ENCODE assay signal across 8 mouse cellular contexts in the genomic region with DNA sequence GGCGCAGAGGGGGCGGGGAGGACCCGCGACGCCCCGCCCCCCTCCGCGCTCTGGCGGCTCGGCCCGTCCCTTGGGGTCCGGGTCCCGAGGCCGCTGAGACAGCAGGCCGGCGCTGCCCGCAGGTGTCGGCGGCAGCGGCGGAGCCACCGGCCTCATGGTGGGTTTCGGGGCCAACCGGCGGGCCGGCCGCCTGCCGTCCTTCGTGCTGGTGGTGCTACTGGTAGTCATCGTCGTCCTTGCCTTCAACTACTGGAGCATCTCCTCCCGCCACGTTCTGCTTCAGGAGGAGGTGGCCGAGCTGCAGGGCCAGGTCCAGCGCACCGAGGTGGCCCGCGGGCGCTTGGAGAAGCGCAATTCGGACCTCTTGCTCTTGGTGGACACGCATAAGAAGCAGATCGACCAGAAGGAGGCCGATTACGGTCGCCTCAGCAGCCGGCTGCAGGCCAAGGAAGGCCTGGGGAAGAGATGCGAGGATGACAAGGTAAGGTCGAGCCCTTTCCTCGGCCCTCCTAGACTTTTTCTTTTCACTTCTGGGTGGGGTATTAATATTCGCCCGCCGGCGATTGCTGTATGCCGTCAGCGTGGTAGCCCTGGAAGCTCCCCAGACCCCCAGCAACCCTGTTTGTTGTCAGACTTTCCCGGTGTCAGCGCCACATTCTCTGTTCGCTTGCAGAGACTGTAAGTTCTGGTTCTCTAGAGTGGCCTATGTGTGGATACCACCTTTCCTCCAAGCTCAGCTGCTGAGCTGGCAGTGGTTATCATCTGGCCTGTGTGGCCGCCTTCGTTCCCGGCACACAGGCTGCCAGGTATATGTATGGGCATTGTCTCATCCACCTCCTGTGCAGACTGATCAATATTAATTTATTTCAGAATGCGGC. TPM values are rescaled to one million over a fixed set of nuclear protein-coding genes. Genes with fewer than 3 reads are reported as not detected.
DNase-seq lines count a peak whose midpoint lies in the region; ATAC-seq lines count a peak whose summit lies in the region.

No protein-coding gene starts in this region.

- peak overlapping the region; percentile 79 for H3K4me3 ChIP-seq in erythroblast, embryonic 14.5 days (replicated peaks)
- peak overlapping the region; percentile 57 for H3K4me3 ChIP-seq in forebrain, embryonic 16.5 days (replicated peaks; ENCODE audit: low read length)
- peak overlapping the region; percentile 89 for H3K4me3 ChIP-seq in intestine, embryonic 15.5 days (replicated peaks)
- H3K4me3 ChIP-seq in liver, embryonic 15.5 days (replicated peaks): peak overlapping the region; percentile 69

- no peak for ATAC-seq in erythroblast, adult 5-6 weeks (replicated peaks; ENCODE audit: low FRiP score, poor library complexity, severe bottlenecking)
- no peak for ATAC-seq in forebrain, embryonic 16.5 days
- ATAC-seq in intestine, embryonic 15.5 days: peak; percentile 26
- ATAC-seq in liver, embryonic 15.5 days (ENCODE audit: insufficient read depth): peak; percentile 40

- peaks cover 27% of the 10 kb centered on the region for H3K27me3 ChIP-seq in erythroblast, embryonic 14.5 days (ENCODE audit: control insufficient read depth)
- H3K27me3 ChIP-seq in forebrain, embryonic 16.5 days (replicated peaks; ENCODE audit: control insufficient read depth, insufficient read depth, low read length): no peaks in the 10 kb centered on the region
- H3K27me3 ChIP-seq in intestine, embryonic 15.5 days (replicated peaks): no peaks in the 10 kb centered on the region
- H3K27me3 ChIP-seq in liver, embryonic 15.5 days: peaks cover 33% of the 10 kb centered on the region
- no peaks in the 10 kb centered on the region for H3K27me3 ChIP-seq in splenic B cell, adult 2 months (ENCODE audit: control insufficient read depth, insufficient read depth, low read length, poor library complexity, severe bottlenecking)

- peak overlapping the region; percentile 93 for H3K4me2 ChIP-seq in forebrain, embryonic 16.5 days (ENCODE audit: low read length)
- H3K4me2 ChIP-seq in intestine, embryonic 15.5 days (replicated peaks): peak overlapping the region; percentile 82
- H3K4me2 ChIP-seq in liver, embryonic 15.5 days: peak overlapping the region; percentile 96

- peak overlapping the region; percentile 70 for H3K9ac ChIP-seq in forebrain, embryonic 16.5 days (replicated peaks; ENCODE audit: low read depth, low read length)
- H3K9ac ChIP-seq in intestine, embryonic 15.5 days: peak overlapping the region; percentile 81
- peak overlapping the region; percentile 61 for H3K9ac ChIP-seq in liver, embryonic 15.5 days

- peaks cover 17% of the 10 kb centered on the region for H3K4me1 ChIP-seq in erythroblast, embryonic 14.5 days (ENCODE audit: control insufficient read depth)
- H3K4me1 ChIP-seq in forebrain, embryonic 16.5 days (replicated peaks; ENCODE audit: control insufficient read depth, insufficient read depth, low read length): peaks cover 14% of the 10 kb centered on the region
- H3K4me1 ChIP-seq in intestine, embryonic 15.5 days (replicated peaks): 0 out of 2 replicates have a peak, but pooled peaks cover 8% of the 10 kb centered on the region
- peaks cover 25% of the 10 kb centered on the region for H3K4me1 ChIP-seq in liver, embryonic 15.5 days (replicated peaks)

- peak overlapping the region; percentile 68 for H3K27ac ChIP-seq in forebrain, embryonic 16.5 days (ENCODE audit: low read length)
- H3K27ac ChIP-seq in intestine, embryonic 15.5 days: peak overlapping the region; percentile 78
- no peak overlapping the region for H3K27ac ChIP-seq in liver, embryonic 15.5 days (replicated peaks)

- no peaks in the 10 kb centered on the region; the same call in 1 of the 2 replicates for H3K36me3 ChIP-seq in erythroblast, embryonic 14.5 days (ENCODE audit: control insufficient read depth)
- no peaks in the 10 kb centered on the region for H3K36me3 ChIP-seq in forebrain, embryonic 16.5 days (ENCODE audit: control insufficient read depth, insufficient read depth)
- no peaks in the 10 kb centered on the region for H3K36me3 ChIP-seq in intestine, embryonic 15.5 days
- no peaks in the 10 kb centered on the region for H3K36me3 ChIP-seq in liver, embryonic 15.5 days (replicated peaks)
- no peaks in the 10 kb centered on the region for H3K36me3 ChIP-seq in splenic B cell, adult 2 months (ENCODE audit: control insufficient read depth, insufficient read depth, low read length, poor library complexity, severe bottlenecking)

- DNase-seq in urinary bladder, postnatal 36 days (ENCODE audit: low spot score in 2 of 2): peak; percentile 11 to 25
- DNase-seq in urinary bladder, adult 2 months (ENCODE audit: low spot score): no peak
- DNase-seq in splenic B cell, adult 2 months (ENCODE audit: low read depth, low spot score): peak; percentile 12

- no peaks in the 10 kb centered on the region for H3K9me3 ChIP-seq in erythroblast, embryonic 14.5 days (ENCODE audit: control insufficient read depth, low read length)
- no peaks in the 10 kb centered on the region for H3K9me3 ChIP-seq in forebrain, embryonic 16.5 days (ENCODE audit: control insufficient read depth, low read length)
- H3K9me3 ChIP-seq in intestine, embryonic 15.5 days: no peaks in the 10 kb centered on the region
- no peaks in the 10 kb centered on the region for H3K9me3 ChIP-seq in liver, embryonic 15.5 days (replicated peaks)

- under 1% methylated on average over 62 of the region's 63 CpGs for WGBS in forebrain, embryonic 16.5 days
- WGBS in intestine, embryonic 15.5 days: under 1% methylated on average over 63 of the region's 63 CpGs
- WGBS in liver, embryonic 15.5 days (ENCODE audit: insufficient replicate concordance): 1% methylated on average over 63 of the region's 63 CpGs

RNA-seq across cellular contexts. Expression of a gene that starts 0.5 kb away (rescaled TPM):
- polyA plus RNA-seq in erythroblast, embryonic 14.5 days (2012): 0.06 TPM in 1 of 2 replicates, not detected in the other
- total RNA-seq in erythroblast, adult 5-6 weeks (2015; ENCODE audit: low replicate concordance): 1.5 and 2.9 TPM in 2 replicates
- total RNA-seq in erythroblast, adult 5-6 weeks (2017; ENCODE audit: low replicate concordance): 0.77 and 4.2 TPM in 2 replicates
- 10.0 and 17.7 TPM in 2 replicates for polyA plus RNA-seq in urinary bladder, adult 2 months (2012; rRNA removed)
- 25.0 and 25.8 TPM in 2 replicates for polyA plus RNA-seq in forebrain, embryonic 16.5 days (2015; fragmentation: Nextera tagmentation; extraction: Ambion mirVana)
- 16.3 and 19.6 TPM in 2 replicates for polyA plus RNA-seq in intestine, embryonic 15.5 days (2015; fragmentation: Nextera tagmentation; extraction: Ambion mirVana)
- polyA plus RNA-seq in liver, embryonic 15.5 days (2015; fragmentation: Nextera tagmentation; extraction: Ambion mirVana): 2.8 and 3.9 TPM in 2 replicates

Comparison
In these comparisons a context has a peak if more than half of its experiments do, and no peak if none do; other contexts are left out.
1. ATAC-seq: peak in intestine, embryonic 15.5 days (single experiment) and liver, embryonic 15.5 days (single experiment); none in erythroblast, adult 5-6 weeks (single experiment) and forebrain, embryonic 16.5 days (single experiment).
2. Peak in every context shown above with its lines, with median percentiles within 50 percentile points of each other: H3K4me3 ChIP-seq, H3K4me2 ChIP-seq and H3K9ac ChIP-seq.